Mouse (Mus musculus): ENCODE results near the gene Hspa1b. TPM values are rescaled to one million over a fixed set of nuclear protein-coding genes. Genes with fewer than 3 reads are reported as not detected.
A peak's percentile ranks its signal among the peaks of the same experiment; 100 is the strongest.
"Not testable (repeated sequence)": the region's sequence is repeated elsewhere in the genome, so short reads cannot be mapped to it uniquely, and the experiment has no call there.

The Hspa1b gene
- total RNA-seq, 2 experiments from 2014 or later = 28.5 to 62.5 TPM

DNA sequence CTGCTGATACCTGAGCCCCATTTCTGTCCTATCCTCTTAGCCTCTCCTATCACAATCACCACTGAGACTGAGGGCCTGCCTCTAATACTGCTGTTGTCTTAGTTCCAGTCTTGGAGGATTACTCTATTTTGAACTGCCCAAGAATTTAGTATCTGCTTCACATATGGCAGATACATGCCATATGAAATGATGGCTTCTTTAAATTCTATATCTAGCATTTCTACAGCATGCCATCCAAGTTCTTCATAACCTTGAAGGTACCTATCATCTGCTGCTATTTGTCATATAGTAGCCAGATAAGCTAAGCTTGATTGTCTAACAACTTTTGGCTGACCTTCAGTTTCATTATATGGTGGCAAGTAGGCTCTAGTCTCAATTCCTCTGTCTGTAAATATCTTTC, 35.7 kb upstream of the Hspa1b start:
- ATAC-seq (replicated peaks; ENCODE audit: low FRiP score, low TSS enrichment, poor library complexity, severe bottlenecking) = no peak

DNA sequence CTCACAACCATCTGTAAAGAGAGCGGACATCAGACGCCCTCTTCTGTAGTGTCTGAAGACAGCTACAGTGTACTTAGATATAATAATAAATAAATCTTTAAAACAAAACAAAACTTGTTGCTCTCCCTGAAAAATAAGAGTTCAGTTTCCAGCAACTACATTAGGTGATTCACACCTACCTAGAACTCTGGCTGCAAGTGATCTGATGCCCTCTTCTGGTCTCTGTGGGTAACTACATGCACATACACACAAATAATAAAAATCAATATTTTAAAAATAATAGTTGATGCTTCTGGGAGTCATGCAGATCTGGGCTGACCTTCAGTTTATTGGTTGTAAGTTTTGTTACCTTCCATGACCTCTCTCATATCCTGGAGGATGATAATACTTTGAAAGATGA, 25.2 kb upstream of the Hspa1b start:
- ATAC-seq (replicated peaks; ENCODE audit: low FRiP score, low TSS enrichment, poor library complexity, severe bottlenecking) = no peak

DNA sequence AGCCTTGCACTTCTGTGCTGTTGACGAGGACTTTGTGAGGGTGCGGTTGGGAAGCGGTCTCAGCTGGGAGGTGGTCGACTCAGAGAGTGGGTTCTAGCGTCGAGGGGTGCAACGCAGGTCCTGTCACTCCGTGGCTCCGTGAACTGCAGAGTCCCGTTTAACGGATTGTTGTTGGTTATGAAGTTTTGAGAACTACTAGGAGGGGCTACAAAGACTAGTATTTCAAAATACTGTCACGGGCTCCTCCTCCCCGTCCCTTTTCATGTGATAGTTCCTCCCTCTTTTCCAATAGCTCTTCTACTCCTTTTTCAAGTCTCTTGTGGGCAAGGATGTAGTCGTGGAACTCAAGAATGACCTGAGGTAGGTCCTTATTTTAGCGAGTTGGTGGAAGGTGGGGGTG, 23.3 kb upstream of the Hspa1b start:
- peak; percentile 27 for ATAC-seq (replicated peaks; ENCODE audit: low FRiP score, low TSS enrichment, poor library complexity, severe bottlenecking)

DNA sequence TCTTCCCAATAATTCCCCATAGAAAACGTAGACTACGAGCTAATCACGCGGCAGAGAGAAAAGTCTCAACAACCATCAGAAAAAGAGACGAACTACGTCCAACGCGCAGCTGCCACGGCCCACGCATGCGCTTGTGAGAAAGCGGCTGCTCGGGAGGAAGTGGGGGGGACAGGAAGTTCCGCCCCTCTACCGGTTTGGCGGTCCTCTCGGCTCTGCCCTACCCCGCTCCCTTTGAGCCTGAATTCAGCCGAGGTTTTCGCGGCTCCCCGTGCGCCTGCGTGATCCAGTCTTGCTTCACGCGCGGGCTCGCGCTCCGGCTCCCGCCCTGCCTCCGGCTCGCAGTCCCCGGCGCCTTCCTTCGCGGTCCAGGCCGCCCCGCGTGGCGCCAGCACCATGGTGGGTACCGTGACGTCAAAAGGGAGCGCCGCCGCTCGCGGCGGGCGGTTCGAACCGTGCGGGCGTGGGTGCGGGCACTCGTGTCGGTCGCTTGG, 22.7 kb upstream of the Hspa1b start, which contains the start of gene Lsm2:
Lsm2 (plus strand) TSS at position 173 of the 491 bp plus-strand sequence.
- peak; percentile 80 for ATAC-seq (replicated peaks; ENCODE audit: low FRiP score, low TSS enrichment, poor library complexity, severe bottlenecking)

DNA sequence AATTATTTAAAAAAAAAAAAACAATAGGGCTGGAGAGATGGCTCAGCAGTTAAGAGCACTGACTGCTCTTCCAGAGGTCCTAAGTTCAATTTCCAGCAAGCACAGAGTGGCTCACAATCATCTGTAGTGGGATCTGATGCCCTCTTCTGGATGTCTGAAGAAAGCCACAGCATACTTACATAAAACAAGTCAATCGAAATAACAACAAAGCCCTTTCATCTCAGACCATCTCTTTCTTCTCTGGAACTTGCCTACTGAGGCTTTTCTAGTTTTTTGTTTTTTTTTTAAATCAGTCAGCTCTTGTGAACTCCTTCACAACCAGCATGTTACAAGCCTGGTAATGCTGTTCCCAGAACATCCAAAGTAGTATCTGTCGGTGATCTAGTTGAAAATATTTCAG, 21.6 kb upstream of the Hspa1b start:
- ATAC-seq (replicated peaks; ENCODE audit: low FRiP score, low TSS enrichment, poor library complexity, severe bottlenecking) = no peak

DNA sequence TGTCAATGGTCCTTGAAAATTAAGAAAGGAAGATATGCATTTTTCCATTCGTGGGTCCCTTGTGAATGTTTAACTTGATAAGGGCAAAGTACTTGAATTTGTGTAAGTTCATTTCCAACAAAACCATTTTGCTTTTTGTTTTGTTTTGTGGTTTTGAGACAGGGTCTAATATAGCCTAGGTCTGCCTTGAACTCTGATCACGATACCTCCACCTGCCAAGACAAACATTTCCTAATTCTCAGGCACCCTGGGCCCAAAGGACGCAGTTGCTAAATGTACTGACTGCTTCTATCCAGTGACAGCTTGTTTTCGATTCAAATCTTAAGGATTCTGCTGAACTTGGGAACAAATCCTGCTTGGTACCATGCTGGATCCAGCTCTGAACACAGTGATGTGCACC, 20.6 kb upstream of the Hspa1b start:
- ATAC-seq (replicated peaks; ENCODE audit: low FRiP score, low TSS enrichment, poor library complexity, severe bottlenecking) = no peak

DNA sequence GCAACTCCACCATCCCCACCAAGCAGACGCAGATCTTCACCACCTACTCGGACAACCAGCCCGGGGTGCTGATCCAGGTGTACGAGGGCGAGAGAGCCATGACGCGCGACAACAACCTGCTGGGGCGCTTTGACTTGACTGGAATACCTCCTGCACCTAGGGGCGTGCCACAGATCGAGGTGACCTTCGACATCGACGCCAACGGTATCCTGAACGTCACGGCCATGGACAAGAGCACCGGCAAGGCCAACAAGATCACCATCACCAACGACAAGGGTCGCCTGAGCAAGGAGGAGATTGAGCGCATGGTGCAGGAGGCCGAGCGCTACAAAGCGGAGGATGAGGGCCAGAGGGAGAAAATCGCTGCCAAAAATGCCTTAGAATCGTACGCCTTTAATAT, 19.2 kb upstream of the Hspa1b start:
- no peak for ATAC-seq (replicated peaks; ENCODE audit: low FRiP score, low TSS enrichment, poor library complexity, severe bottlenecking)

DNA sequence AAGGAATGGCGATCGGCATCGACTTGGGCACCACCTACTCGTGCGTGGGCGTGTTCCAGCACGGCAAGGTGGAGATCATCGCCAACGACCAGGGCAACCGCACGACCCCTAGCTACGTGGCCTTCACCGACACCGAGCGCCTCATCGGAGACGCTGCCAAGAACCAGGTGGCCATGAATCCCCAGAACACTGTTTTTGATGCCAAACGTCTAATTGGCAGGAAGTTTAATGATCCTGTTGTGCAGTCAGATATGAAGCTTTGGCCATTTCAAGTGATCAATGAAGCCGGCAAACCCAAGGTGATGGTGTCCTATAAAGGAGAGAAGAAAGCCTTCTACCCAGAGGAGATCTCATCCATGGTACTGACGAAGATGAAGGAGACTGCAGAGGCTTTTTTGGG, 18.0 kb upstream of the Hspa1b start:
- ATAC-seq (replicated peaks; ENCODE audit: low FRiP score, low TSS enrichment, poor library complexity, severe bottlenecking) = no peak

DNA sequence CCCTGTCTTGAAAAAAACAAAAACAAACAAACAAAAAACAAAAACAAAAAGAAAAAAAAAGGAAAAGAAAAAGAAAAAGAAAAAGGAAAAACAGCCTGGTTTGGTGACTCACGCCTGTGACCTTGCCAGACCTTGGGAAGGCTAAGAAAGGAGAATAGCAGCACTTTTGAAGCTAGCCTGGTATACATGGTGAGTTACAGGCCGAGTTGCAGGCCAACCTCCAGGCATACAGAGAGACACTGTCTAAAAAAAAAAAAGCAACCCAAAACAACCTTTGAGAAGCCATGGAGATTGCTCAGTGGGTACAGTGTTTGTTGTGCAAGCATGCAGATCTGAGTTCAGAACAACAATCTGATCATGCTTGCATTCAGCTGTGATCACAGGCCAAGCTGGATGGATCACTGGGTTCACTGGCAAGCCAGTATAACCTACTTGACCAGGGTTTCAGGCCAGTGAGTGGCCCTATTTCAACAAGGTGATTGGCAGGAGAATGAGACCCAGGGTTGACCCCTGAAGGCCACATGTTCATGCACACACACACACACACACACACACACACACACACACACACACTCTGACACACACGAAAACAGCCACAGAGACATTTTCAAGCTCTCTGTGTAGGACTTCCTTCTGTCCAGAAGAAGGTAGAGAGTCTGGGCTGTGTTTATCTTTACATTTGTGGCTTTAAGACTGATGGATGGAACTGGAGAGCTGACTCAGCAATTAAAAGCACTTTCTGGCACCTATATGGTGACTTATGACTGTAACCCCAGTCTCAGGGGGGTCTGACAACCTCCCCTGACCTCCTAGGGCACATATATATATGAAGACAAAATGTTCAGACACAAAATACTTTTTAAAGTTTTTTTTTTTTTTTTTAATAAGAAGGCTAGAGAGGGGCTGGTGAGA, 16.8 kb upstream of the Hspa1b start:
- no peak for ATAC-seq (replicated peaks; ENCODE audit: low FRiP score, low TSS enrichment, poor library complexity, severe bottlenecking)

DNA sequence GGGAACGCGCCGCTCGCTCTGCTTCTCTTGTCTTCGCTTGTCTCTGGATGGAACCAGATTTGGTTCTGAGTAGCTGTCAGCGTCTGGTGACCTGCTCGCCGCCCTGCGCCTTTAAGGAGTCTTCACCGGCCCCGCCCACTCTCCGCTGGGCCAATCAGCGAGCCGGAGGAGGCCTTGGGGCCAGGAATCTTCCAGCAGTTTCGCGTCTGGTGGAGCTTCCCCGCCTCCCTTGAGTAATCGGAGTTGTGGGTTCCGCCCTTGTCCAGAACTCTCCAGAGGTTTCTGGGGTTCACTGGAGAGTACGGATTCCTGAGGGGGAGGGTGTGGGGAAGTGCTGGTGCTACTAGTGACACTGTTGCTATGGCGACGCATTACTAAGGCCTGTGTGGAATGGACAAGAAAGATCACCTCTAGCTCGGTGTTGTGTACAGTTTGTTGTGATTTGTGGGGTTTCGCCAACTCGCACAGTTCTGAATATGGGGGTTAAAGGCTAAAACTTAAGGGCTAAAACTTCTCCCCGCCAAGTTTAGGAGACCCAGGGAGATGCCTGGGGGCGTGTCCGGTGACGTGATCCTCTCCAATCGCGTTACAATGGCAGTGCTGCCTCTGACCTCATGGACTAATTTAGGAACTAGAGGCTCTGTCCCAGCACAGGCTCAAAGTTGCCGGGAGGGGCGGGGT, 13.2 kb upstream of the Hspa1b start, which contains the start of the genes Hspa1a and Hspa1l:
Hspa1a (minus strand) TSS at position 88 of the 681 bp plus-strand sequence.
Hspa1l (plus strand) TSS at position 635 of the 681 bp plus-strand sequence.
- ATAC-seq (replicated peaks; ENCODE audit: low FRiP score, low TSS enrichment, poor library complexity, severe bottlenecking) = peak; percentile 93

DNA sequence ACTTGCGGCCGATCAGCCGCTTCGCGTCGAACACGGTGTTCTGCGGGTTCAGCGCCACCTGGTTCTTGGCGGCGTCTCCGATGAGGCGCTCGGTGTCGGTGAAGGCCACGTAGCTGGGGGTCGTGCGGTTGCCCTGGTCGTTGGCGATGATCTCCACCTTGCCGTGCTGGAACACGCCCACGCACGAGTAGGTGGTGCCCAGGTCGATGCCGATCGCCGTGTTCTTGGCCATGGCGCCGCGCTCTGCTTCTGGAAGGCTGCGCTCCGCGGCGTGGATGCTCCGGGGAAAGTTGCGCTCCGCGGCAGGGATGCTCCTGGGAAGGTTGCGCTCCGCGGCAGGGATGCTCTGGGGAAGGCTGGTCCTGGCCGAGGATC, 12.6 kb upstream of the Hspa1b start:
- ATAC-seq (replicated peaks; ENCODE audit: low FRiP score, low TSS enrichment, poor library complexity, severe bottlenecking) = peak; percentile 59

DNA sequence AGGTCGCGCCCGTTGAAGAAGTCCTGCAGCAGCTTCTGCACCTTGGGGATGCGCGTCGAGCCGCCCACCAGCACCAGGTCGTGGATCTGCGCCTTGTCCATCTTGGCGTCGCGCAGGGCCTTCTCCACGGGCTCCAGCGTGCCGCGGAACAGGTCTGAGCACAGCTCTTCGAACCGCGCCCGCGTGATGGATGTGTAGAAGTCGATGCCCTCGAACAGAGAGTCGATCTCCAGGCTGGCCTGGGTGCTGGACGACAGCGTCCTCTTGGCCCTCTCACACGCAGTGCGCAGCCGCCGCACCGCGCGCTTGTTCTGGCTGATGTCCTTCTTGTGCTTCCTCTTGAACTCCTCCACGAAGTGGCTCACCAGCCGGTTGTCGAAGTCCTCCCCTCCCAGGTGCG, 11.8 kb upstream of the Hspa1b start:
- ATAC-seq (replicated peaks; ENCODE audit: low FRiP score, low TSS enrichment, poor library complexity, severe bottlenecking) = not testable (repeated sequence)

DNA sequence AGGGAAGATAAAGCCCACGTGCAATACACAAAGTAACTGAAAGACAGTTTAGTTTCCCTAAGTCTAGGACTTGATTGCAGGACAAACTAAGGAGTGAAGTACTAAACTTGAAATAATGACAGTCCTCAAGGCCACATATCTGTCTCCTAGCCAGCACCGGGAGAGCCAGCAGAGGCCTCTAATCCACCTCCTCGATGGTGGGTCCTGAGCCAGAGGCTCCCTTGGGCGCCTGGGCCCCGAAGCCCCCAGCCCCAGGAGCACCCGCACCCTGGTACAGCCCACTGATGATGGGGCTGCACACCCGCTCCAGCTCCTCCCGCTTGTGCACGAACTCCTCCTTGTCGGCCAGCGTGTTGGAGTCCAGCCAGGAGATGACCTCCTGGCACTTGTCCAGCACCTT, 10.8 kb upstream of the Hspa1b start, which contains the start of gene Gm20481:
Gm20481 (plus strand) TSS at position 91 of the 400 bp plus-strand sequence.
- ATAC-seq (replicated peaks; ENCODE audit: low FRiP score, low TSS enrichment, poor library complexity, severe bottlenecking) = not testable (repeated sequence)

DNA sequence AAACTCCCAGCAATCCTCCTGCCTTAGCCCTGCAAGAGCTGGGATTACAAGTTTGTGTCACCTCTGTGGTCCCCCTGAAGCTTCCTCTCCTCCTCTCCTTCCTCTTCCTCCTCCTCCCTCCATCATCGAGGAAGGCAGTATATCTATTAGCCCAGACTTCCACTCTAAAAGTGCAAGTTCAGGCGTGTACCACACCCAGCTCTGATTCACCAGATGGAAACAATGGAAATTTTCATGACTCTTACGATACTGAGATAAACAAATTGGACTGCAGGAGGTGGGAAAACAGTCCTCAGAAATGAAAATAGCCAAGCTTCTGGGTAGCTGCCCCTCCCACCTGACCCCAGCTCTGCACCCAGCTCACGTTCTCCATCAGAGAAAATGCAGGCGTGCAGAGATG, 6.6 kb upstream of the Hspa1b start:
- no peak for ATAC-seq (replicated peaks; ENCODE audit: low FRiP score, low TSS enrichment, poor library complexity, severe bottlenecking)

DNA sequence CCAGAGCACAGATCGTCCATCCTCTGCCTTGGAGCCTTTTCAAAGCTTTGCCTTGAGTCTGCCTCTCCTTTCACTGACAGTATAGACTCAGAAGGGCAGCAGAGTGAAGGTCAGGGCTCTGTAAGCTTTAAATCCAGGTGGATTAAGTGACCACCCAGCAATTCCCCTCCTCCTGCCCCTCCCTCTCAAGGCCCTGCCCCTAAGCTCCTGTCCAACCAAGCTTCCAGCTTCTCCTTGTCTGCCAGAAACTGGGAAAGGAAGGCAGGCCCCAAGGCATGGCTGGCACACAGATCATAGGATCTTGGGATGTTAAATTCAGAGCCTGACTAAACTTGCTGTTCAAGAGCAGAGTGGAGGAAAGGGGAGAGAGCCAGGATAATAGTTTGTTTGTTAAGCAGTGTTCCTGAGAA, 5.6 kb upstream of the Hspa1b start:
- ATAC-seq (replicated peaks; ENCODE audit: low FRiP score, low TSS enrichment, poor library complexity, severe bottlenecking) = no peak

DNA sequence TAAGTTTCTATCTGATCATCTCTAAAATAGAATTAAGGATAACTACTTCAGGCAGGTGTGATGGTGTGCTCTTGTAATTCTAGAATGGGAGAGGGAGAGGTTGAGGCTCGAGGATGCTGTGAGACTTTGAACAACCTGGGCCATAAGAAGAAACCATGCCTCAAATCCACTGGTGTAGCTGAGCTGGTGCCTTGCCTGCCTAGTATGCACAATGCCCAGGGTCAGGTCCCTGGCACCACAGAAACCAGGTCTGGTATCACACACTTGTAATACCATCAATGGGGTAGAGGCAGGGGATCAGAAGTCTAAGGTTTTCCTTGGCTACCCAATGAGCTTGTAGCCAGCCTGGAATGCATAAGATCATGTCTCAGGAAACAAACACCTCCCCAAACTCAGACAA, 3.8 kb upstream of the Hspa1b start:
- no peak for ATAC-seq (replicated peaks; ENCODE audit: low FRiP score, low TSS enrichment, poor library complexity, severe bottlenecking)

DNA sequence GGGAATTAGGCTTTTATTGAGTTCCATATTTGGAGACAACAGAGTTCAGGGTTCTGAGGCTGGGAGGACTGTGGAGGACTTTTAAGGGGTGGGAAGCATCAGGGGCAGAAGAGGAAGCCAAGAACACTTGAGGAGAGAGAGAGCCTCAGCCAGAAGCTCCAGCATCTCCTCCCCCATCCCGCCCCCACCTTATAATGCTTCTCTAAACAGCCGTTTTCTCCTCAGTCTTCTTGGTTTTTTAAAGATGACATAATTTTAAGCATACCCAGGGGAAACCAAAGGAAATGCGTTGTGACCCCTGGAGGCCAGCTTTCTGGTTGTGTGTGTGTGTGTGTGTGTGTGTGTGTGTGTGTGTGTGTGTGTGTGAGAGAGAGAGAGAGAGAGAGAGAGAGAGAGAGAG, 3.1 kb upstream of the Hspa1b start:
- no peak for ATAC-seq (replicated peaks; ENCODE audit: low FRiP score, low TSS enrichment, poor library complexity, severe bottlenecking)

DNA sequence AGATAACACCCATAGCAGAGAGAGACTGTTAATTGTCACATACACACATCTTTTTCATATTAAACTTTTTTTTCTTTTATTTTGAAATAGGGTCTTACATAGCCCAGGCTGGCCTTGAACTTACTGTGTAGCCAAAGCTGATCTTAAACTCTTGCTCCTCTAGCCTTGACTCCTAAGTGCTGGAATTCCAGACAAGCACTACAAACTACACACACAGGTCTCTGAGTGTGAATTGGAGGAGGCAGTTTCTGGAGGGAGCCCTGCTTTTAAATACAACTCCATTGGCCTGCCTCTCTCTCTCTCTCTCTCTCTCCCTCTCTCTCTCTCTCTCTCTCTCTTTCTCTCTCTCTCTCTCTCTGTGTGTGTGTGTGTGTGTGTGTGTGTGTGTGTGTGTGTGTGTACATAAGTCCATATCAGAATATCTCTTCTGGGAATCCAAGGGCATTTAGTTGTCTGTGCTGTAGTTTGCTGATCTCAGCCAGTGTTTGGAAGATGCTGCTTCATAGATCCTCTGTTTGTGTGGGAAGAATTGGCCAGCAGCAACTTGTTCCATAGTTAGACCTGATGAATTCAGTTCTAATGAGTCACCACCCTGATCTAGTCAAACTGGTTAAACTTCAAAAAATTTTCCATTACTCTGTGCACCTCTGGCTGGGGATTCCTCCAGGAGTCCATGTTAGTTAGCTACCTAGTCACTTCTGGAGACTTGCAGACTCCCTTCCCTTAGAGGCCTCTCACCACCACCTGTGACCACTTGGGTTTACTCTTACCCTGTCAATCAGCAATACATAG, 1.9 kb upstream of the Hspa1b start:
- ATAC-seq (replicated peaks; ENCODE audit: low FRiP score, low TSS enrichment, poor library complexity, severe bottlenecking) = no peak

DNA sequence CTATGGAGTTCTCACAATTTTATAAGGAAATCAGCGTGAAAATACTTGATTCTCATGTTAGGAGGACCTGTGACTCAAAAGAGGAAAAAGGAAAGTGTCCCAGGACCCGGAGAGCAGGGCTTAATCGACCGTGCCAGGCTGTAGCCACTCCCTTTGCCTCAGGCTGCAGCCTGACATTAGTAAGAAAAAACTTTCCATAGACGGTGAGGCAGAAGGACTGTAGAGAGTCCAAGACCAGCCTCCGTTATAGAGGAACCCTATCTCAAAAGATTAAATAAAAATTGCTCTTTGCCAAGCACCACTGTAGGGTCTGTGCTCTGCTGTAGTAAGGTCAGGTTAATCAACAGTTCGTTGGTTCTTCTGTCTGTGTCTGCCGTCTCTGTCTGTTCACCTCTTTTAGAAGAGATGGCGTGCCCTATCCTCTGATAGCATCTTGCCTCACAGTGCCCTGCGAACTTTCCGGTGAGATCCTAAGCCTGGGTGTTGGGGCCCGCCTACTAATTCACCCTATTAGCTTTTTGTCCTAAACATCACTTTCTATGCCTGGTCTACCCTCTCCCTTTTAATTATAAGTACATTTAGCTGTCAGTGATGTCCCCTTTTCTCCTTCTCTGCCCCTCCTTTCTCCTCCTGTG, 960 bp upstream of the Hspa1b start:
- peak; percentile 22; the same call in 1 of the 2 replicates for ATAC-seq (replicated peaks; ENCODE audit: low FRiP score, low TSS enrichment, poor library complexity, severe bottlenecking)

All from megakaryocyte-erythroid progenitor cell, adult 5-6 weeks (primary cell).